Mouse (Mus musculus) embryonic facial prominence, embryonic 15.5 days (tissue): Measurements from ENCODE around the gene Eml3. TPM values are rescaled to one million over a fixed set of nuclear protein-coding genes. Genes with fewer than 3 reads are reported as not detected.

Source experiments
- ATAC-seq: fragments of 200-750 bp; cut with Nextera tagmentation; 2 replicates; pipeline ENCODE4 v1.8.0; 2017; ENCODE audit warnings: low read depth, moderate TSS enrichment; ENCODE audit not compliant: insufficient number of reproducible peaks, low FRiP score, low TSS enrichment
- H3K27ac ChIP-seq: fragments of 300-500 bp; sonication (generic); replicated peaks from 2 replicates; pipeline ENCODE4 v1.5.1; 2015; ENCODE audit warnings: mild to moderate bottlenecking, inconsistent platforms
- H3K27me3 ChIP-seq: fragments of 300-500 bp; sonication (generic); 2 replicates; pipeline ENCODE4 v1.6.1; 2015; ENCODE audit warnings: inconsistent platforms
- H3K36me3 ChIP-seq: fragments of 300-500 bp; sonication (generic); 2 replicates; pipeline ENCODE4 v1.6.1; 2015; ENCODE audit warnings: mild to moderate bottlenecking, inconsistent platforms
- H3K4me1 ChIP-seq: fragments of 300-500 bp; sonication (generic); 2 replicates; pipeline ENCODE4 v1.6.1; 2015; ENCODE audit warnings: inconsistent platforms
- H3K4me2 ChIP-seq: fragments of 300-500 bp; sonication (generic); replicated peaks from 2 replicates; pipeline ENCODE4 v1.6.1; 2015; ENCODE audit warnings: mild to moderate bottlenecking, inconsistent platforms
- H3K4me3 ChIP-seq: fragments of 300-500 bp; sonication (generic); replicated peaks from 2 replicates; pipeline ENCODE4 v1.5.1; 2015; ENCODE audit warnings: mild to moderate bottlenecking, inconsistent platforms
- H3K9ac ChIP-seq: fragments of 300-500 bp; sonication (generic); 2 replicates; pipeline ENCODE4 v1.6.1; 2015; ENCODE audit warnings: inconsistent platforms
- H3K9me3 ChIP-seq: fragments of 300-500 bp; sonication (generic); replicated peaks from 2 replicates; pipeline ENCODE4 v1.6.1; 2016; ENCODE audit warnings: inconsistent platforms
- WGBS: fragments of 180-500 bp; shearing (Covaris S2); methylation state at CpG from one replicate; pipeline ENCODE4 v1.1.7; 2015; 5-methylcytosine and 5-hydroxymethylcytosine counted together
- microRNA-seq: library from miRNA; unstranded; fragments of <30 nt; microRNA quantifications from one replicate; pipeline ENCODE4, GENCODE M21; 2016; ENCODE audit warnings: borderline number of aligned reads
- polyA plus RNA-seq: library from polyadenylated mRNA; unstranded; fragments of >200 nt; fragmentation: Nextera tagmentation; extraction: Ambion mirVana; gene quantifications from 2 replicates; pipeline ENCODE4 v1.2.1, GENCODE M21; 2015

The Eml3 gene
- polyA plus RNA-seq, 1 experiment from 2014 or later: 43.1 TPM

- WGBS: under 1% methylated on average over 53 of the region's 53 CpGs
- ATAC-seq: peak; percentile 89
- peak overlapping the region; percentile 97 for H3K27ac ChIP-seq
- H3K36me3 ChIP-seq: no peaks in the 10 kb centered on the region
- peaks cover 68% of the 10 kb centered on the region for H3K4me1 ChIP-seq
- peak overlapping the region; percentile 71 for H3K4me3 ChIP-seq
- peak overlapping the region; percentile 73 for H3K9ac ChIP-seq
- no peaks in the 10 kb centered on the region for H3K9me3 ChIP-seq
- no peaks in the 10 kb centered on the region for H3K27me3 ChIP-seq
- H3K4me2 ChIP-seq: peak overlapping the region; percentile 73
These were observed 60.4 kb downstream of the Eml3 start for GRCm38 (mm10) chr19:8989567-8990431.

- peak; percentile 71 for ATAC-seq
- H3K27me3 ChIP-seq: no peaks in the 10 kb centered on the region
- H3K4me2 ChIP-seq: peak overlapping the region; percentile 73
- H3K4me3 ChIP-seq: peak overlapping the region; percentile 71
- H3K27ac ChIP-seq: peak overlapping the region; percentile 97
- H3K4me1 ChIP-seq: peaks cover 68% of the 10 kb centered on the region
- no peaks in the 10 kb centered on the region for H3K36me3 ChIP-seq
- WGBS: 3% methylated on average over 15 of the region's 15 CpGs
- H3K9me3 ChIP-seq: no peaks in the 10 kb centered on the region
- peak overlapping the region; percentile 73 for H3K9ac ChIP-seq
These were observed 61.2 kb downstream of the Eml3 start for GRCm38 (mm10) chr19:8990432-8991102.

Small RNA genes lying within 50 kb of the gene (microRNA-seq; reads per million reads assigned to microRNA genes)
- gene Mir5136: not detected

Other genes starting within 250 kb of the Eml3 start
- gene Slc3a2, start 206.2 kb upstream of the Eml3 start, polyA plus RNA-seq: 122 and 128 TPM in 2 replicates
- 89.0 and 90.8 TPM in 2 replicates for gene Wdr74, start 193.7 kb upstream of the Eml3 start, polyA plus RNA-seq
- gene 1700092M07Rik, start 188.8 kb upstream of the Eml3 start, polyA plus RNA-seq: 0.70 and 1.2 TPM in 2 replicates
- gene Stx5a, start 188.1 kb upstream of the Eml3 start, polyA plus RNA-seq: 168 and 175 TPM in 2 replicates
- gene Nxf1, start 172.5 kb upstream of the Eml3 start, polyA plus RNA-seq: 175 and 192 TPM in 2 replicates
- 172 and 173 TPM in 2 replicates for gene Tmem223, start 158.6 kb upstream of the Eml3 start, polyA plus RNA-seq
- 82.8 and 88.3 TPM in 2 replicates for gene Tmem179b, start 155.1 kb upstream of the Eml3 start, polyA plus RNA-seq
- gene Taf6l, start 143.1 kb upstream of the Eml3 start, polyA plus RNA-seq: 27.3 and 30.0 TPM in 2 replicates
- gene Polr2g, start 131.0 kb upstream of the Eml3 start, polyA plus RNA-seq: 153 and 160 TPM in 2 replicates
- gene Zbtb3, start 127.0 kb upstream of the Eml3 start, polyA plus RNA-seq: 5.6 and 5.9 TPM in 2 replicates
- 53.0 and 58.4 TPM in 2 replicates for gene Ttc9c, start 110.2 kb upstream of the Eml3 start, polyA plus RNA-seq
- gene Hnrnpul2, start 109.5 kb upstream of the Eml3 start, polyA plus RNA-seq: 6.0 and 7.1 TPM in 2 replicates
- not detected in 2 replicates for gene AC129217.1, start 99.8 kb upstream of the Eml3 start, polyA plus RNA-seq
- gene Bscl2, start 92.1 kb upstream of the Eml3 start, polyA plus RNA-seq: 68.8 and 78.0 TPM in 2 replicates
- 5.1 and 7.5 TPM in 2 replicates for gene Gng3, start 90.4 kb upstream of the Eml3 start, polyA plus RNA-seq
- 2.0 and 3.5 TPM in 2 replicates for gene Lrrn4cl, start 78.8 kb upstream of the Eml3 start, polyA plus RNA-seq
- 177 and 194 TPM in 2 replicates for gene Ubxn1, start 58.1 kb upstream of the Eml3 start, polyA plus RNA-seq
- 63.3 and 65.1 TPM in 2 replicates for gene Uqcc3, start 48.6 kb upstream of the Eml3 start, polyA plus RNA-seq
- 58.7 and 61.4 TPM in 2 replicates for gene Lbhd1, start 45.8 kb upstream of the Eml3 start, polyA plus RNA-seq
- not detected in 2 replicates for gene Gm49403, start 45.6 kb upstream of the Eml3 start, polyA plus RNA-seq
- gene 1810009A15Rik, start 40.7 kb upstream of the Eml3 start, polyA plus RNA-seq: 82.8 and 84.2 TPM in 2 replicates
- gene Gm49416, start 40.6 kb upstream of the Eml3 start, polyA plus RNA-seq: 0.24 TPM in 1 of 2 replicates, not detected in the other
- gene Ints5, start 36.5 kb upstream of the Eml3 start, polyA plus RNA-seq: 42.7 and 45.8 TPM in 2 replicates
- gene Ganab, start 31.5 kb upstream of the Eml3 start, polyA plus RNA-seq: 99.0 and 104 TPM in 2 replicates
- 51.5 and 53.3 TPM in 2 replicates for gene B3gat3, start 9.2 kb upstream of the Eml3 start, polyA plus RNA-seq
- gene Rom1, start 196 bp upstream of the Eml3 start, polyA plus RNA-seq: 4.2 and 4.5 TPM in 2 replicates
- gene Mta2, start 12.3 kb downstream of the Eml3 start, polyA plus RNA-seq: 155 and 156 TPM in 2 replicates
- gene Tut1, start 24.3 kb downstream of the Eml3 start, polyA plus RNA-seq: 31.0 and 32.8 TPM in 2 replicates
- gene Eef1g, start 37.5 kb downstream of the Eml3 start, polyA plus RNA-seq: 443 and 458 TPM in 2 replicates
- 71.9 and 92.4 TPM in 2 replicates for gene Ahnak, start 59.7 kb downstream of the Eml3 start, polyA plus RNA-seq
- 1.3 and 1.4 TPM in 2 replicates for gene Scgb1a1, start 158.4 kb downstream of the Eml3 start, polyA plus RNA-seq
- gene Asrgl1, start 206.1 kb downstream of the Eml3 start, polyA plus RNA-seq: 12.0 and 14.1 TPM in 2 replicates